In the genomic region with DNA sequence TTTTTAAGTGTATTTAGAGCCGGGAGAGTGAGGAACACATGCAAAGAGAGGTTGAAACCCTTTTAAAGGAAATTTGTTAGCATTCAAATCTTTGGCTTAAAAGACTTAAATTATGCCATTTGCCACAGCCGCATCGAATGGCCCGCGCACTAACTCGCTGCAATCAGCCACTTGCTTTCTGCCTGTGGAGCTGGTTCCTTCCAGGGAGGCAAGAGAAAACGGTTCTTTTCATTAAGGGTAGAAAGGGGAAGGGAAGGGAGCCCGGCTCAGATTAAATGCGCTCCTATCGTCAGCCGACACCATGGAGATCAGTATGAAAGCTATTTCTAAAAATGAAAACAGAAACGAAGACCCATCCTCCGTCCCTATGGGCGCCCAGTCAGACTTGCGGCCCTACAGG, we compare ENCODE assay signal across 21 mouse cellular contexts.
DNase-seq lines count a peak whose midpoint lies in the region; ATAC-seq and TF ChIP-seq lines count a peak whose summit lies in the region.
"Had no signal": no experiment of that assay in that cellular context is flagged by ENCODE, and none has a peak within 500 bp of the region (broad histone marks: within the 10 kb centered on the region; RNA-seq: fewer than 3 reads in every experiment).

No protein-coding gene starts in this region.

- no peak overlapping the region for H3K9ac ChIP-seq in forebrain, postnatal 0 days
- no peak overlapping the region for H3K9ac ChIP-seq in forebrain, embryonic 11.5 days (ENCODE audit: low read length)
- H3K9ac ChIP-seq in lung, postnatal 0 days (replicated peaks; ENCODE audit: low read depth): no peak overlapping the region
- H3K9ac ChIP-seq: heart, embryonic 12.5 days had no signal

- no peak for TF ChIP-seq EP300 in lung, postnatal 0 days (IDR thresholded peaks at IDR 0.05)

- H3K36me3 ChIP-seq in forebrain, postnatal 0 days (ENCODE audit: insufficient read depth): no peaks in the 10 kb centered on the region
- H3K36me3 ChIP-seq in forebrain, embryonic 11.5 days (ENCODE audit: control insufficient read depth, insufficient read depth, low read length): no peaks in the 10 kb centered on the region
- H3K36me3 ChIP-seq in lung, postnatal 0 days (ENCODE audit: insufficient read depth, low read length): no peaks in the 10 kb centered on the region
- H3K36me3 ChIP-seq in embryonic facial prominence, embryonic 10.5 days (replicated peaks): no peaks in the 10 kb centered on the region
- H3K36me3 ChIP-seq in small intestine, adult 2 months (ENCODE audit: control insufficient read depth, insufficient read depth, low read length): no peaks in the 10 kb centered on the region
- H3K36me3 ChIP-seq: heart, embryonic 12.5 days; neural tube, embryonic 13.5 days had no signal

- H3K4me1 ChIP-seq in forebrain, postnatal 0 days (ENCODE audit: insufficient read depth): no peaks in the 10 kb centered on the region
- H3K4me1 ChIP-seq in forebrain, embryonic 11.5 days (replicated peaks; ENCODE audit: control insufficient read depth, insufficient read depth, low read length): peaks cover 5% of the 10 kb centered on the region
- H3K4me1 ChIP-seq in lung, postnatal 0 days (ENCODE audit: insufficient read depth, low read depth, low read length): no peaks in the 10 kb centered on the region
- peaks cover 55% of the 10 kb centered on the region for H3K4me1 ChIP-seq in embryonic facial prominence, embryonic 10.5 days
- H3K4me1 ChIP-seq in small intestine, adult 2 months (ENCODE audit: control insufficient read depth, insufficient read depth, insufficient read length, low read length): no peaks in the 10 kb centered on the region; the same call in 1 of the 2 replicates

- no peak overlapping the region for H3K4me2 ChIP-seq in forebrain, postnatal 0 days (ENCODE audit: low read depth)
- H3K4me2 ChIP-seq in forebrain, embryonic 11.5 days (ENCODE audit: low read depth, low read length, severe bottlenecking): no peak overlapping the region
- peak overlapping the region; percentile 41 for H3K4me2 ChIP-seq in lung, postnatal 0 days (replicated peaks; ENCODE audit: low read depth, low read length)

- H3K9me3 ChIP-seq in forebrain, postnatal 0 days (ENCODE audit: low read length): no peaks in the 10 kb centered on the region
- H3K9me3 ChIP-seq in forebrain, embryonic 11.5 days (ENCODE audit: control insufficient read depth, low read length): no peaks in the 10 kb centered on the region
- H3K9me3 ChIP-seq in lung, postnatal 0 days (ENCODE audit: low read length): no peaks in the 10 kb centered on the region
- H3K9me3 ChIP-seq in embryonic facial prominence, embryonic 10.5 days: no peaks in the 10 kb centered on the region
- H3K9me3 ChIP-seq: heart, embryonic 12.5 days; neural tube, embryonic 13.5 days had no signal

- H3K4me3 ChIP-seq in forebrain, postnatal 0 days (ENCODE audit: low read depth, low read length): no peak overlapping the region
- no peak overlapping the region for H3K4me3 ChIP-seq in forebrain, embryonic 11.5 days (ENCODE audit: low read depth, low read length)
- H3K4me3 ChIP-seq in lung, postnatal 0 days (ENCODE audit: low read depth, low read length): peak overlapping the region; percentile 15; the same call in 1 of the 2 replicates
- H3K4me3 ChIP-seq in embryonic facial prominence, embryonic 10.5 days: no peak overlapping the region
- no peak overlapping the region for H3K4me3 ChIP-seq in small intestine, adult 2 months (ENCODE audit: low read depth, low read length)
- H3K4me3 ChIP-seq: erythroblast, embryonic 14.5 days; gastrocnemius, adult 2 months; layer of hippocampus, adult 2 months; neural tube, embryonic 13.5 days had no signal

- TF ChIP-seq POLR2A in small intestine, adult 2 months (IDR thresholded peaks at IDR 0.05; ENCODE audit: low read depth, low read length): no peak

- no peak overlapping the region for H3K27ac ChIP-seq in forebrain, postnatal 0 days (ENCODE audit: low read depth, low read length)
- H3K27ac ChIP-seq in forebrain, embryonic 11.5 days (ENCODE audit: low read depth, low read length): no peak overlapping the region
- peak overlapping the region; percentile 75; the same call in 1 of the 2 replicates for H3K27ac ChIP-seq in lung, postnatal 0 days (ENCODE audit: low read length)
- H3K27ac ChIP-seq in embryonic facial prominence, embryonic 10.5 days (replicated peaks): no peak overlapping the region
- H3K27ac ChIP-seq in small intestine, adult 2 months (ENCODE audit: insufficient read depth, low read depth, low read length): peak overlapping the region; percentile 43
- H3K27ac ChIP-seq: gastrocnemius, adult 2 months; kidney, postnatal 0 days; layer of hippocampus, adult 2 months; macrophage; neural tube, embryonic 13.5 days had no signal

- 4% methylated on average over 15 of the region's 15 CpGs for WGBS in forebrain, postnatal 0 days
- WGBS in forebrain, embryonic 11.5 days: 3% methylated on average over 15 of the region's 15 CpGs
- 18% methylated on average over 15 of the region's 15 CpGs for whole genome bisulfite sequencing in lung, postnatal 0 days
- 6% methylated on average over 15 of the region's 15 CpGs for WGBS in embryonic facial prominence, embryonic 10.5 days
- 14% methylated on average over 15 of the region's 15 CpGs for WGBS in small intestine, adult 2 months

- peak; percentile 44 for DNase-seq in forebrain, postnatal 0 days
- no peak for DNase-seq in forebrain, embryonic 11.5 days (ENCODE audit: low spot score)
- no peak for DNase-seq in lung, postnatal 0 days (ENCODE audit: low spot score)
- DNase-seq in lung, postnatal 4 days: no peak
- peak; percentile 47 for DNase-seq in embryonic facial prominence, embryonic 10.5 days (ENCODE audit: low spot score)
- no peak for DNase-seq in urinary bladder, postnatal 36 days (ENCODE audit: low spot score in 2 of 2)
- DNase-seq in spleen, adult 12 weeks (ENCODE audit: low spot score): no peak
- DNase-seq: adrenal gland, postnatal 14 days; B cell, adult 2 months; cerebellum, adult 2 months; gastrocnemius, adult 2 months; heart, postnatal 4 days; kidney, adult 11 months; thymus, adult 2 months had no signal

- ATAC-seq in forebrain, postnatal 0 days: no peak
- no peak for ATAC-seq in forebrain, embryonic 11.5 days (replicated peaks; ENCODE audit: low FRiP score)
- no peak for ATAC-seq in lung, postnatal 0 days

- no peak for TF ChIP-seq CTCF in forebrain, postnatal 0 days (IDR thresholded peaks at IDR 0.05; ENCODE audit: low read depth)
- no peak for TF ChIP-seq CTCF in lung, postnatal 0 days (IDR thresholded peaks at IDR 0.05)
- TF ChIP-seq CTCF in small intestine, adult 2 months (IDR thresholded peaks at IDR 0.05; ENCODE audit: extremely low read depth, insufficient read length, insufficient replicate concordance, low read depth, low read length): no peak

- H3K27me3 ChIP-seq in forebrain, postnatal 0 days (ENCODE audit: insufficient read depth, low read length): peaks cover 70% of the 10 kb centered on the region
- H3K27me3 ChIP-seq in forebrain, embryonic 11.5 days (ENCODE audit: control insufficient read depth, insufficient read depth, low read length): peaks cover 77% of the 10 kb centered on the region
- 0 out of 2 replicates have a peak, but pooled peaks cover 18% of the 10 kb centered on the region for H3K27me3 ChIP-seq in lung, postnatal 0 days (replicated peaks; ENCODE audit: insufficient read depth, low read length)
- peaks cover 100% of the 10 kb centered on the region for H3K27me3 ChIP-seq in embryonic facial prominence, embryonic 10.5 days (replicated peaks; ENCODE audit: low read depth, poor library complexity, severe bottlenecking)
- H3K27me3 ChIP-seq in small intestine, adult 2 months (ENCODE audit: control insufficient read depth, insufficient read depth, low read length): peaks cover 35% of the 10 kb centered on the region

Comparison
In these comparisons a context has a peak if more than half of its experiments do, and no peak if none do; other contexts are left out.
1. DNase-seq: peak in forebrain, postnatal 0 days (single experiment) and embryonic facial prominence, embryonic 10.5 days (single experiment); none in forebrain, embryonic 11.5 days (single experiment), lung, postnatal 0 days (single experiment), lung, postnatal 4 days (0 of 2), urinary bladder, postnatal 36 days (0 of 2) and spleen, adult 12 weeks (single experiment).
2. H3K27ac ChIP-seq: peak in lung, postnatal 0 days (single experiment) and small intestine, adult 2 months (single experiment); none in forebrain, postnatal 0 days (single experiment), forebrain, embryonic 11.5 days (single experiment) and embryonic facial prominence, embryonic 10.5 days (single experiment).